Mouse (Mus musculus) testis, adult 2 months (tissue): ENCODE data around the gene Prkcsh. TPM values are rescaled to one million over a fixed set of nuclear protein-coding genes. Genes with fewer than 3 reads are reported as not detected.

ENCODE experiments used
- H3K27ac ChIP-seq: fragments of 200-500 bp; 2 replicates; pipeline ENCODE4 v1.5.1; 2012; ENCODE audit warnings: low read depth, low read length; ENCODE audit not compliant: control insufficient read depth, insufficient read depth
- H3K27me3 ChIP-seq: fragments of 200-500 bp; 2 replicates; pipeline ENCODE4 v1.6.1; 2012; ENCODE audit warnings: mild to moderate bottlenecking, low read length, moderate library complexity; ENCODE audit not compliant: control insufficient read depth, insufficient read depth
- H3K36me3 ChIP-seq: fragments of 200-500 bp; 2 replicates; pipeline ENCODE4 v1.6.1; 2012; ENCODE audit warnings: mild to moderate bottlenecking, low read length; ENCODE audit not compliant: control insufficient read depth, insufficient read depth
- H3K4me1 ChIP-seq: fragments of 200-500 bp; 2 replicates; pipeline ENCODE4 v1.6.1; 2012; ENCODE audit warnings: low read length; ENCODE audit not compliant: control insufficient read depth, insufficient read depth
- H3K4me3 ChIP-seq: fragments of 200-500 bp; 2 replicates; pipeline ENCODE4 v1.5.1; 2012; ENCODE audit warnings: low read depth, mild to moderate bottlenecking, low read length, moderate library complexity, mixed read lengths; ENCODE audit not compliant: control insufficient read depth
- CTCF ChIP-seq: fragments of 200-500 bp; IDR thresholded peaks from 2 replicates; pipeline ENCODE4 v1.5.1; 2012; ENCODE audit warnings: low read depth, mild to moderate bottlenecking, inconsistent platforms, low read length, moderate library complexity; ENCODE audit not compliant: control insufficient read depth, insufficient read depth, insufficient replicate concordance
- POLR2A ChIP-seq: fragments of 200-500 bp; IDR thresholded peaks from 2 replicates; pipeline ENCODE4 v1.6.1; 2012; ENCODE audit warnings: low read depth, mild to moderate bottlenecking, inconsistent platforms, low read length, moderate library complexity; ENCODE audit not compliant: control insufficient read depth
- polyA plus RNA-seq: library from polyadenylated mRNA; depleted of rRNA; stranded (reverse); fragments of >200 nt; gene quantifications from 2 replicates; pipeline ENCODE4 v1.2.3, GENCODE M21; 2012; rRNA removed

Gene Prkcsh
- polyA plus RNA-seq, 1 experiment, result 41.2 TPM

DNA sequence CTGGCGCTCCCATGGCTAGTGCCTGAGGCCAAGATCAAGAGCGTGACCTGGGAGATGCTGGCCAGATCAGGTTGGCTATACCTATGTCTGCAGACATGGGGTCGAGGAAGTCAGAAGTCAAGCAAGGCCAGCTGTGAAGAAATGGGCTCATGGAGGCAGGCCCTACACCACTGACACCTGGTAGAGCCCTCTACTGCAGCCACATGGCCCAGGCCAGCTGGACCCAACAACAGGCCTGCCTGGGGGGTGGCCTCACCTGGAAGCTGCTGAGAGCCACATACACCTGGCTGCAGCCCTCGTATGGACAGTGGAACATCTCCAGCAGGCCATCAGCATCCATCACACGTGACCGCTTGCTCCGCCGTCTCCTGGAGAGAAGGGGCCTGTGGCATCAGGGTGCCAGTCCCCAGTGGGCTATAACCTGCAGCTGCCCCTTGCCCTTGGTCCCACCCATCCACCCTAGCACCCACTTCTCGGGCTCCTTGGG, 54.5 kb downstream of the Prkcsh start:
- no peaks in the 10 kb centered on the region for H3K27me3 ChIP-seq
- no peak overlapping the region for H3K4me3 ChIP-seq
- H3K4me1 ChIP-seq, result peaks cover 15% of the 10 kb centered on the region
- H3K27ac ChIP-seq, result no peak overlapping the region
- H3K36me3 ChIP-seq, result peaks cover 3% of the 10 kb centered on the region
- no peak for TF ChIP-seq CTCF
- TF ChIP-seq POLR2A, result no peak

DNA sequence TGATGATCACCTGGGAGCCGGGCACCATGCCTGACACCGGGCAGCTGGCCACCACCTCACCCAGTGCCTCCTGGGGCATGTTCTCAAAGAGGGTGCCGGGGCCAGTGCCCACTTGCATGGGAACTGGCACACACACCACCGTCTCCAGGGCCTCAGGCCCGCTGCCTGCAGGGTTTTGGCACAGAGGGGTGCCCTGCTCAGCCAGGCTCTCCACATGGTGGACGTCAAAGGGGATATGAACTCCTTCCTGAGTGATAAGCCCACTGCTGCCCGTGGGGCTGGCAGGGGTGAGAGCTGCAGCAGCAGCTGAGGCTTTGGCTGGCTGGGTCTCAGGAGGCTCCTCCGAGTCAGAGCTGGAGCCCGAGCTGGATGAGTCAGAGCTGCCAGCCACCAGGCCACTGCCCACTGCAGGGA, 55.4 kb downstream of the Prkcsh start:
- H3K27ac ChIP-seq, result no peak overlapping the region
- H3K4me1 ChIP-seq, result peaks cover 15% of the 10 kb centered on the region
- no peak overlapping the region for H3K4me3 ChIP-seq
- H3K27me3 ChIP-seq, result no peaks in the 10 kb centered on the region
- peaks cover 3% of the 10 kb centered on the region for H3K36me3 ChIP-seq
- TF ChIP-seq POLR2A (no peak), CTCF (no peak)

DNA sequence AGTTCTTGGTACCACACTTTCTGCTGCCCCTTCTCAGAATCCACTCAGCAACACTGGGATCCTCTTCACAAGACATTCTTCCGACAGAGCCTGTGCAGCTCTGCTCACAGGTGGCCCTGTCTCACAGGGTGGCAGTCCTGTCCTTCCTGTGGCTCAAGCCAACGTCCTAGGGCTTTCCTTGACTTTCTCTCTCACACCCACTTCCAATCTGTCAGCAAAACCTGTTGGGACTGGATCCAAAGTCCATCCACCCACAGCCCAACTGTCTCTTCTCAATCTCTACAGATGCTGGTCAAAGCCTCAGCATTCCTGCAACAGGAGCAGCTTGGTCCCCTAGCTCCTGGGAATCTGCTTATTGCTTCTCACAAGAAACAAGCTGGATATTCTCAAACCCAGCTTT, 58.7 kb downstream of the Prkcsh start:
- Histone ChIP-seq H3K36me3 (peaks cover 8% of the 10 kb centered on the region), H3K27ac (no peak overlapping the region), H3K4me3 (no peak overlapping the region), H3K4me1 (no peaks in the 10 kb centered on the region), H3K27me3 (no peaks in the 10 kb centered on the region)
- TF ChIP-seq CTCF (no peak), POLR2A (no peak)

Other genes starting within 250 kb of the Prkcsh start
- 16.5 and 17.1 TPM in 2 replicates for gene Spc24, start 242.5 kb upstream of the Prkcsh start, polyA plus RNA-seq
- 6.7 and 6.9 TPM in 2 replicates for gene Kank2, start 204.1 kb upstream of the Prkcsh start, polyA plus RNA-seq
- not detected in 2 replicates for gene Angptl8, start 167.3 kb upstream of the Prkcsh start, polyA plus RNA-seq
- 41.5 and 46.0 TPM in 2 replicates for gene Dock6, start 150.2 kb upstream of the Prkcsh start, polyA plus RNA-seq
- 21.2 and 22.7 TPM in 2 replicates for gene Rab3d, start 84.6 kb upstream of the Prkcsh start, polyA plus RNA-seq
- 72.0 and 74.9 TPM in 2 replicates for gene Ccdc159, start 75.3 kb upstream of the Prkcsh start, polyA plus RNA-seq
- gene Tmem205, start 75.2 kb upstream of the Prkcsh start, polyA plus RNA-seq, result 296 and 312 TPM in 2 replicates
- gene Plppr2, start 65.8 kb upstream of the Prkcsh start, polyA plus RNA-seq, result 33.3 and 39.3 TPM in 2 replicates
- 4.7 and 5.1 TPM in 2 replicates for gene Swsap1, start 47.1 kb upstream of the Prkcsh start, polyA plus RNA-seq
- gene Epor, start 39.3 kb upstream of the Prkcsh start, polyA plus RNA-seq, result 1.5 and 1.9 TPM in 2 replicates
- gene Rgl3, start 13.4 kb upstream of the Prkcsh start, polyA plus RNA-seq, result 3.9 and 5.2 TPM in 2 replicates
- 38.5 and 46.0 TPM in 2 replicates for gene Ccdc151, start 172 bp upstream of the Prkcsh start, polyA plus RNA-seq
- 1.8 and 1.9 TPM in 2 replicates for gene Elavl3, start 49.2 kb downstream of the Prkcsh start, polyA plus RNA-seq
- gene Gm49318, start 68.5 kb downstream of the Prkcsh start, polyA plus RNA-seq, result not detected in 2 replicates
- 43.1 and 44.9 TPM in 2 replicates for gene Zfp653, start 68.6 kb downstream of the Prkcsh start, polyA plus RNA-seq
- gene Ecsit, start 82.6 kb downstream of the Prkcsh start, polyA plus RNA-seq, result 71.6 and 72.6 TPM in 2 replicates
- gene Cnn1, start 96.4 kb downstream of the Prkcsh start, polyA plus RNA-seq, result 5.8 and 22.3 TPM in 2 replicates
- gene Elof1, start 114.4 kb downstream of the Prkcsh start, polyA plus RNA-seq, result 1,299 and 1,403 TPM in 2 replicates
- gene Acp5, start 132.9 kb downstream of the Prkcsh start, polyA plus RNA-seq, result 8.2 and 10.7 TPM in 2 replicates
- gene Pigyl, start 154.0 kb downstream of the Prkcsh start, polyA plus RNA-seq, result 64.8 and 73.5 TPM in 2 replicates
- gene Zfp872, start 185.3 kb downstream of the Prkcsh start, polyA plus RNA-seq, result 0.05 and 0.16 TPM in 2 replicates
- 8.5 and 9.4 TPM in 2 replicates for gene Zfp809, start 222.9 kb downstream of the Prkcsh start, polyA plus RNA-seq